Mouse (Mus musculus): Measurements from ENCODE around the gene Rad51b. TPM values are rescaled to one million over a fixed set of nuclear protein-coding genes. Genes with fewer than 3 reads are reported as not detected.

The Rad51b gene
- polyA plus RNA-seq, 1 experiment from 2014 or later: 7.1 TPM

DNA sequence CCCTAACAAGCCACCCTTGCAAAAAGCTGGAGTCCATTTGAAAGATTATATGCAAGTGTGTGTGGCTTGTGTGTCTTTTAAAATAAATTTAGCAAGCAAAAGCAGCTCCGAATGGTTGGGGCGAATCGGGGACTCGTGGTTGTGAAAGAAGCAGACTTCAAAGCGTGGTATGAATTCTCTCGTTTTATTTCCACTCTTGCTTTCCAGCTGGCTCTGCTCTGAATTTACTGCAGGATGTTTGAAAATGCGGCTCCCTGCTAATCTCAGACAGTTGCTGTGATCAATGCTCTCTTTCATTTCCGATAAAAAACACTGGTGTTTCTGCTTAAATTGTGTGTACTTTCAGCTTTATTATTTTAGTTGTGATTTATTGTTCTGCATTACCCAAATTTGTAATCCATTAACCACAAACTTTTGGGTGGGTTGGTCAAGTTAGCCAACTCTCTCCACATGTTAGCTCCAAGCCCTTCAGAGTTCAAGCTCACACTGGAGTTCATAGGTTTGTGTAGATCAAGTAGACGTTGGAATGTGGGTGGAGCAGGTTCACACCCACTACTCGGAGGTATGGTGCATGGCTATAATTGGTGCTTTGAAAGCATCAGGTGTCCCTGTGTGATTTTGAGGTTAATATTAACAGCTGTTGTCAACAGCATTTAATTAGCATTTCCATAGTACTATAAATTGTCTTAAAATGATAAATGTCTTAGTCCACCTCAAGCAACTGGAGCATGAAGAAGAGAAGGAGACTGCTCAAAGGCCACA lies 366.2 kb downstream of the Rad51b start:
- 87% methylated on average over 10 of the region's 10 CpGs for WGBS
- H3K9me3 ChIP-seq: no peaks in the 10 kb centered on the region

DNA sequence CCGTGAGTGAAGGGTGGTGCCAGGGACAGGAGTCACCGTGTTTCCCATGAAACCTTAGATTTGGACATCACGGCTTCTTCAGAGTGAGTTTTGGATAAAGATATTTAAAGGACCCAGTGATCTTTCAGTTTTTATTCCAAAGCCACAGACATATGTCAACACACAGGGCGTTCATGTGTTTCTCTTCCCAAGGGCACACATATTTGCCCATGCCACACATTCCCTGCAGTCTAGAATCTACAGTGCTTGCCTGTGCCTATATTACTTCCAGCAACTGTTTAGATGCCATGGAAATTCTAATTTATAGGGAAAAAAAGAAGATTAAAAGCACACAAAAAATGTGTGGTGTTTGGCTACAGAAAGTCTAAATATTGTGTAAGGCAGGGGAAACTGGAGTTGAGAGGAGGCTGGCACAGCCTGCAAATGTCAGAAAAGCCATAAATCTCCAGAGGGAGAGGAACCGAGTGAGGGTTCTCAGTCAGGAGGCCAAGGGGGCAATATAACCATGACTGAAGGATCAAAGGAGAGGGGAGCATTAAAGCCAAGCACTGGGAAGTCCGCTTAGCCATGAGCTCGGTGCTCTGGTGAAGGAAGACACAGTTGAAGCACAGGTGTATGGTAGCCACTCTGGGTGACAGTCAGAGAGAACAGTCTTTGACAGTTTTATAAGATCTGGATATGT lies 367.0 kb downstream of the Rad51b start:
- peak overlapping the region; percentile 60; the same call in 1 of the 2 replicates for H3K27ac ChIP-seq
- WGBS: 87% methylated on average over 7 of the region's 7 CpGs
- no peaks in the 10 kb centered on the region for H3K9me3 ChIP-seq

More for the DNA sequence above, 366.2 kb downstream of the Rad51b start:
- Histone ChIP-seq H3K4me3 (no peak overlapping the region), H3K4me1 (peaks cover 19% of the 10 kb centered on the region), H3K27ac (0 out of 2 replicates have a peak overlapping the region, but pooled peaks have one; percentile 0), H3K36me3 (replicated peaks) (no peaks in the 10 kb centered on the region), H3K27me3 (ENCODE audit: poor library complexity, severe bottlenecking) (no peaks in the 10 kb centered on the region)
- DNase-seq (ENCODE audit: extremely low spot score, low spot score): no peak

DNA sequence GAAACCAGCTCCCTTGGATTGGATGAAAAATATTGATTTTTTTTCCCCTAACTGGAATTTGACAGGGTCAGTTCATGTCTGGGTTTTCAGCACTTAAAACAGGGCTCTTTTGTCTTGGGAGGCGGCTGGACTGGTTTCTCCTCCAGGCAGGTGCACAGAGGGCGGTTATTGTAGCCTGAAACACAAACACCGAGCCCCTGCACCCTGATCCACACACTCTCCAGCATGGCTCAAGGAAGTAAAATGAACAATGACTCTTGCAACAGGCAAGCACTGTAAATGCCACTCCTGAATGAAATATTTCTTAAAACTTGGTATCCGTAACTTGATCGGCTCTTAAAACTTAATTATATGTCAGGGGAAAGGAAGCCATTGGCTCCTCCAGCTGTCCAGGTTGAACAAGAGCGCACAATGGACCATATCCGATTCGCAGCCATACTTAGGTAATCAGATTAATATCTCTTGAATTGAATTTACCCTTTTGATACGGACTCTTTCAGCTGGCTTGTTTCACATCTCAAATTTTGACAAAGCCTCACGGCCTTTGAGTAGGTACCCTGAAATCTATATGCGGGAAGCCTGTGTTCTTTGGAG lies 377.9 kb downstream of the Rad51b start:
- no peak for DNase-seq (ENCODE audit: extremely low spot score, low spot score)

More for the DNA sequence above, 367.0 kb downstream of the Rad51b start:
- no peak for DNase-seq (ENCODE audit: extremely low spot score, low spot score)
- no peak overlapping the region for H3K4me3 ChIP-seq
- peaks cover 18% of the 10 kb centered on the region for H3K4me1 ChIP-seq
- H3K36me3 ChIP-seq (replicated peaks): no peaks in the 10 kb centered on the region
- H3K27me3 ChIP-seq (ENCODE audit: poor library complexity, severe bottlenecking): no peaks in the 10 kb centered on the region

DNA sequence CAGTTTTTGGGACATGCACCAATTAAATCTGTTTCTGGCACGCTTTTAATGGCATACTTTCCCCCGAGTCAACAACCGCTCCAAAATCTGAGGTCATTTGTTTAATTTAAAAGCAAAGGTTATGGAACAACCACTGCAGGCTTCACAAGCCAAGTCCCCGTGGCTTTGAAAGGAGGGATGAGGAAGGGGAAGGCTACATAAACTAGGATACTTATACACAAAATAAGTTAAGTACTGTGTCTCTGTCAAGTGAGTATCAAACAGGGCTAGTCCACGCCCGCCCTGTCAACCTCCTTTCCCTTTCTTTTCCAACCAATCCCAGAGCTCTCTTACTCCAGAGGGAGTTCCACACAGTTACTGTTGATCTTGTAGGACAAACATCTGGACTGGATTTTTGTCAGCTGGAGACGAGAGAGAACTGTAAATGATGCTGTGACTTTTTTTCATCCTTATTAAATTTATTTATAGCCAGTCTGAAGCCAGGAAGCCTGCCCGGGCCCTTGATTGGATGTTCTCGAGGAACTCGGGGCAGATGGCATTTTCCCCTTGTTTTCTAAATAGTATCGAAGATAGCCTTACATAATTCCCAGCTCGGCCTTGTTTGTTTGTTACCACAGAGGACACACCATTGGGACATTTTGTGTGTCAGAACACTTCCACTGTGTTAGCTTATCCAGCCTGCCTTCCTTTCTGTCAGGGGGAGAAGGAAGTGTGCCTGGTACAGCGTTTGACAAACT lies 378.5 kb downstream of the Rad51b start:
- WGBS: 83% methylated on average over 13 of the region's 13 CpGs
- Histone ChIP-seq H3K27ac (peak overlapping the region; percentile 27; the same call in 1 of the 2 replicates), H3K36me3 (replicated peaks) (no peaks in the 10 kb centered on the region), H3K27me3 (ENCODE audit: poor library complexity, severe bottlenecking) (no peaks in the 10 kb centered on the region), H3K4me3 (no peak overlapping the region), H3K9me3 (no peaks in the 10 kb centered on the region), H3K4me1 (peaks cover 38% of the 10 kb centered on the region)
- DNase-seq (ENCODE audit: extremely low spot score, low spot score): no peak

More for the DNA sequence above, 377.9 kb downstream of the Rad51b start:
- Histone ChIP-seq H3K4me3 (no peak overlapping the region), H3K9me3 (no peaks in the 10 kb centered on the region), H3K27ac (no peak overlapping the region; the same call in 1 of the 2 replicates), H3K4me1 (peaks cover 31% of the 10 kb centered on the region), H3K36me3 (replicated peaks) (no peaks in the 10 kb centered on the region), H3K27me3 (ENCODE audit: poor library complexity, severe bottlenecking) (no peaks in the 10 kb centered on the region)
- WGBS: 84% methylated on average over 11 of the region's 11 CpGs

DNA sequence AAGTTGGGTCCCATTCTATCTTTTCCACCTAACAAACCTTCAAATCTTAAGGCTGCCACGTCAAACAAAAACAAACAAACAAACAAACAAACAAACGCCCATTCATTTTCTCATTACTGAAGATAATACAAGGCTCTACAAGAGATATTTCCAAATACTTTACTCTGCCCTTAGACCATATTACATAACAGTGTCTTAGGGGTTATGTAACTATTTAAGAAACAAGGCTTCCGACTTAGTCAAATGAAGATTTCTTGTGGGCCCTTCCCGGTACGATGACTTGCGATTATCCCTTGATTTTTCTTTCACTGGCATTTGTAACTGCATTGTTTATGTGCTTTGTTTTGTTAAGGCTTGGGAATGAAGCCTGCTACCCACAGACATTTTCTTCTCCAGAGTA lies 379.2 kb downstream of the Rad51b start:
- 0 out of 2 replicates have a peak overlapping the region, but pooled peaks have one; percentile 27 for H3K27ac ChIP-seq

DNA sequence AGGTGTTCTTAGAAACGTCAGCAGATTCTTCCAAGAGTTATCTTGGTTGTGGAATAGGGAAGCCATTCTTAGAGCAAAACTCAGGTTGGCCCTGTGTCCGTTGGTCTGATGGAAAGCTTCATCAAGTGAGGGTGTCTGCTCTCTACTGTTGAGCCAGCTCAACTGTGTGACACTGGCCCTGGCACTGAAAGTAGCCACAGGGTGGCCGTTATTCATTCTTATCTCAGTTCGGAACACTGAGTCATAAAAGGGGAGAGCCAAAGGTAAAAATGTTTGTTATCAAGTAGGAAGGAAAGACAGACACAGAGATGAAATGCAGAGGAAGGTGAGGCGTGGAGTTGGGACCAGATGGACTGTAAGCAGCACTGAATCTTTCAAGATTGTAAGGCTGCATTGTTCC lies 379.8 kb downstream of the Rad51b start:
- H3K27ac ChIP-seq: 0 out of 2 replicates have a peak overlapping the region, but pooled peaks have one; percentile 41
- H3K4me1 ChIP-seq: peaks cover 51% of the 10 kb centered on the region
- H3K36me3 ChIP-seq (replicated peaks): no peaks in the 10 kb centered on the region
- no peak for DNase-seq (ENCODE audit: extremely low spot score, low spot score)
- no peak overlapping the region for H3K4me3 ChIP-seq
- H3K27me3 ChIP-seq (ENCODE audit: poor library complexity, severe bottlenecking): no peaks in the 10 kb centered on the region
- no peaks in the 10 kb centered on the region for H3K9me3 ChIP-seq
- WGBS: 87% methylated on average over 5 of the region's 5 CpGs

More for the DNA sequence above, 379.2 kb downstream of the Rad51b start:
- 90% methylated on average over 6 of the region's 6 CpGs for WGBS
- no peak for DNase-seq (ENCODE audit: extremely low spot score, low spot score)
- Histone ChIP-seq H3K27me3 (ENCODE audit: poor library complexity, severe bottlenecking) (no peaks in the 10 kb centered on the region), H3K4me3 (no peak overlapping the region), H3K36me3 (replicated peaks) (no peaks in the 10 kb centered on the region), H3K4me1 (peaks cover 44% of the 10 kb centered on the region), H3K9me3 (no peaks in the 10 kb centered on the region)

DNA sequence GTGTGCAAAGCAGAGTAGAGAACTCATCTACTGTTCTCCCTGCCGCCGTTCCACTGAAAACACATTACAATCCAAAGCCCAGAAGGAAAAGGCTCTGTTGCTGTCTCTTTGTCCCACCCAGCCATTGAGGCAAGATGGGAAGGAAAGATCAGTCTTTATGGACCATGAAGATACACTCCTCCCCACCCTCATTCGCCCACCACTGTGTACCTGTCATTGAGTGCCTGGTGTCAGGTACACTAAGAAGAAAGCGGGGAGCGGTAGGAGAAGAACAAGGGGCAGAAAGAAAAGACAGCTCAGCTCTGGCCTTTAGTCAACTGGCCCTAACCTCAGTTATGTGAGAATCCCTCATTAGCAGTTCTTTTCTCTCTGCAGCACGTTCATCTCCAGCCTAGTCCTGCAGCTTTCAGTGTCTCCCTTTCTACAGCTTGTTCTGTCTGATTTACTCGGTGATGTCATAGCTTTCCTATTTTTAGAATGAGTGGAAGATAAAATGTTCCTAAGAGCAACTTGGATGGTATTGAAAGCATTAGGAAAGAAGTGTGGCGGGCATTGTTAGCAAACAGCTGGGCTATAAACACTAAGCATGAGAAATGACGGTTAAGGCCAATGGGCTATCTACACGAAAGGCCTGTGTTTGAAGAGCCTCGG lies 382.3 kb downstream of the Rad51b start:
- no peak for DNase-seq (ENCODE audit: extremely low spot score, low spot score)
- WGBS: 89% methylated on average over 11 of the region's 11 CpGs
- Histone ChIP-seq H3K27me3 (ENCODE audit: poor library complexity, severe bottlenecking) (no peaks in the 10 kb centered on the region), H3K4me3 (no peak overlapping the region), H3K4me1 (peaks cover 69% of the 10 kb centered on the region), H3K27ac (peak overlapping the region; percentile 66), H3K9me3 (no peaks in the 10 kb centered on the region), H3K36me3 (replicated peaks) (no peaks in the 10 kb centered on the region)

DNA sequence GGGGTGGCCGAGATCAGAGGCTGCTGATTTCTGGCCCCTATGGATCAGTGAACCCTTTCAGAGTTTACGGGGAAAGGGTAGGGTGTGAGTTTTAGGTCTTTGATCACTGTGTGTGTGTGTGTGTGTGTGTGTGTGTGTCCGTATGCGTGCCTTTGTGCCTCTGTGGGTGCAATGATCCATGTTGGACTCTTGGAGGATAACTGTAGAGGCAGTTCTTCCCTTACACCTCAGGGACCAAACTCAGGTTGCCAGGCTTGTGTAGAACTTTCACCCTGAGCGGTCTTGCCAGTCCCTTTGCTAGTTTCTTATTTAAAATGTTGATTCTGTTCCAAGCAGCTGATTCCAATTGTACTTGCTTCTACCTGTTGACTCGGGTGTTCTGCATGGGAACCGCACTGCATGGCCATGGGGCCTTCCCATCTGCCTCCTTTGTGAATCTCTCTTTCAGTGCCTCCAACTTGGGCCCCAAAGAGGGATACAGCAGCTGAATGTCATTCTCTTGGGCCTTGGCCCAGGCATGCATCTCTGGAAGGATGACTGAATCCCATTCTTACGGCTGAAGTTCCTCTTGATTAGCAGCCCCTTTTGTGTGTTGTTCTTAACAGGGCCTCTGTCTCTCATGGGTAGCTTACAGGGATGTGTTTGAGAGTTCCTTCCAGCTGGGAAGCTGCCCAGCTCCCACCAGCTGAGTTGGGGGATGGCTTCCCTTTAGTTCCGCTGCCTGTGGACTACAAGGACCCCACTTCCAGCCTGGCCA lies 383.0 kb downstream of the Rad51b start:
- H3K27ac ChIP-seq: peak overlapping the region; percentile 66
- 76% methylated on average over 9 of the region's 9 CpGs for WGBS
- H3K27me3 ChIP-seq (ENCODE audit: poor library complexity, severe bottlenecking): no peaks in the 10 kb centered on the region
- H3K9me3 ChIP-seq: no peaks in the 10 kb centered on the region
- no peak for DNase-seq (ENCODE audit: extremely low spot score, low spot score)
- peaks cover 65% of the 10 kb centered on the region for H3K4me1 ChIP-seq
- no peak overlapping the region for H3K4me3 ChIP-seq
- no peaks in the 10 kb centered on the region for H3K36me3 ChIP-seq (replicated peaks)

DNA sequence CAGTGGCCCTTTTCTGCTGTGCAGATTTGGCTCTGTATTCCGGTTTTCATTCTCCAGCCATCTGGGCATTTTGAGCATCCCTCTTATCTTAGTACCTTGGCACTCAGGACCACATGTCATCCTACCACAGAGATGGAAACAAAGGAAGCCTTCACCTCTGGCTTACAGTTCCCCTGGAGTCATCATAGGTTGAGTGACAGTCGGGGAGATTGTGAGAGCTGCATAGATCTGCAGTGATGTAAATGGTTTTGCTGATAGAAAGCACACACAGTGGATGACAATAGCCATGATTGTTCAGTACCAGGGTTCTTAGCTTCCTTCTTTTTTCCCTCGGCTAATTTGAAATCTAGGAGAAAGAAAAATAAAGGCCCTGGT lies 383.6 kb downstream of the Rad51b start:
- DNase-seq (ENCODE audit: extremely low spot score, low spot score): no peak
- 55% methylated on average over 3 of the region's 3 CpGs for WGBS
- Histone ChIP-seq H3K27me3 (ENCODE audit: poor library complexity, severe bottlenecking) (no peaks in the 10 kb centered on the region), H3K4me1 (peaks cover 59% of the 10 kb centered on the region), H3K9me3 (no peaks in the 10 kb centered on the region), H3K4me3 (no peak overlapping the region), H3K27ac (peak overlapping the region; percentile 66), H3K36me3 (replicated peaks) (no peaks in the 10 kb centered on the region)

DNA sequence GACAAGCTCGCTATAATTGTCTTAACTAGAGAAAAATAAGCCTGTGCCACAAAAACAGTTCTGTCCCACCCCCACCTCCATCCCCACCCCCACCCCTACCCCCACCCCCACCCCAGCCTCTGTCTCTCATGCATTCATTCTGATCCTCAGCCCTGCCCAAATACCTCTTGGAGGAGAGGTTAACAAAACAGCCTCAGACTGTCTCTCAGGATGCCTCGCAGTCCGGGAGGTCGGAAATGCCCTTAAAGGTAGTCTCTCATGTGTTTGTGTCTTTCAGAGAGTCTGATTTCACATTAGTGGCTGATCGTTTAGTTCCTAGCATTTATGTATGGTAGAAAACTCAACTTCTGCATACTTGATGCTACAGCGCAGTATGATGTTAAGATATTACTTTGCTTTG lies 384.5 kb downstream of the Rad51b start:
- 63% methylated on average over 6 of the region's 6 CpGs for WGBS
- peak overlapping the region; percentile 66; the same call in 1 of the 2 replicates for H3K27ac ChIP-seq
- H3K27me3 ChIP-seq (ENCODE audit: poor library complexity, severe bottlenecking): no peaks in the 10 kb centered on the region
- no peak for DNase-seq (ENCODE audit: extremely low spot score, low spot score)
- H3K36me3 ChIP-seq (replicated peaks): no peaks in the 10 kb centered on the region
- H3K9me3 ChIP-seq: no peaks in the 10 kb centered on the region
- H3K4me3 ChIP-seq: no peak overlapping the region
- peaks cover 58% of the 10 kb centered on the region for H3K4me1 ChIP-seq

DNA sequence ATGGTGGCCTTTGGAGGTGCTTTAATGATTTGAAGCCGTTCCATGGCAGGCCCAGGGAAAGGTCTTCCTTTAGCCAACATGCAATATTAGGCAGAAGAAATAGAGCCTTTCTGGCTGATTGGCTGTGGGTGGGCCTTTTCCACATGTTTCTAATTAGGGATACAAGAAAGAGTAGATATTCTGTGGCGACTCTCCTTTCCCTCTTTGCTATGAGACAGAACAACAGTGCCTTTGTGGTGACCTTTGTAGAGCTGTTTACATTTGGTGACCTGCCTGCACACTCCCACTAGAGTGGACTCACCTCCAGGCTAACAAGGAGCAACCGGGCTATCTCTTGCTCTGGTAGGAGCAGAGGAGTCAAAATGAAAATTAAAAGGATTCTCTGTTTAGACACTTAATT lies 386.3 kb downstream of the Rad51b start:
- no peaks in the 10 kb centered on the region for H3K9me3 ChIP-seq
- no peaks in the 10 kb centered on the region for H3K36me3 ChIP-seq (replicated peaks)
- H3K27me3 ChIP-seq (ENCODE audit: poor library complexity, severe bottlenecking): no peaks in the 10 kb centered on the region
- WGBS: 56% methylated on average over 3 of the region's 3 CpGs
- no peak for DNase-seq (ENCODE audit: extremely low spot score, low spot score)
- 0 out of 2 replicates have a peak overlapping the region, but pooled peaks have one; percentile 27 for H3K27ac ChIP-seq
- H3K4me3 ChIP-seq: no peak overlapping the region
- H3K4me1 ChIP-seq: peaks cover 71% of the 10 kb centered on the region

Data from forebrain, embryonic 10.5 days (tissue).